Mouse (Mus musculus): ENCODE measurements around the gene Ssh1. TPM values are rescaled to one million over a fixed set of nuclear protein-coding genes. Genes with fewer than 3 reads are reported as not detected.

Gene Ssh1
- polyA plus RNA-seq, 1 experiment: 3.9 TPM

DNA sequence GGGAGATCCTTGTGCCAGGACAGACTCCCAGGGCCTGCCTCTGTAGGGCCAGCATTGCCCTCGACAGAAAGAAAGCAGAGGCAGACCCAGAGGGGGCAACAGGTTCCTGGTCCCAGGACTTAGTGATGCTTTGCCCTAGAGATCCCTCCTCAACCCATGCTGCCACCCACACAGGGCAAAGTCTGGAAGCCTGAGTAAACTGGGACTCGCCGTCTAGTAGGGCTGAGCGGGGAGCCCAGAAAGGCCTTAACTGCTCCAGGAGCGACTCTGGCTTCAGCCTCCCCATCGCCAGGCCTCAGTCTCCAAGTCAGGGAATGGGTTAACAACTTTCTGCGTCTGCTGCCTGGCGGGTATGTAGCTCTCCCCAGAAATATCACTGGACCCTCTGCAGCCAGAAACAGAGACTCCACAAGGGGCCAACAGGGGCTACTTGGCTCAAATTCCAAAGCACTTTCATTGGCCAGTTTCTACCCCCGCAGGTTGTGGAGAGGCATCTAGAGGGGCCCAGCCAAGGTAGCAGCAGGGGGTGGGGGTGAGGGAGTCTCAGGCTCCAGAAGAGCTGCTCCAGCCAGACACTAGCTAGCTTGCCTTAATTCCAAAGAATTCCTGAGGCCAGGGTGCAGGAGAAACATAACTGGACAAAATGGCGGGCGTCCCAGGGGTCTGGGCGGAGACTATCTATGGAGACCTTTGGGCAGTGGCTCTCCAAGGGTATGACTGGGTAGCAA, 33.7 kb upstream of the Ssh1 start:
- peaks cover 56% of the 10 kb centered on the region for H3K27me3 ChIP-seq (replicated peaks)
- H3K36me3 ChIP-seq (replicated peaks; ENCODE audit: low read length): no peaks in the 10 kb centered on the region
- peaks cover 20% of the 10 kb centered on the region for H3K9me3 ChIP-seq
- TF ChIP-seq FLI1 (IDR thresholded peaks at IDR 0.05; ENCODE audit: low read length): no peak
- no peak for TF ChIP-seq GATA1 (IDR thresholded peaks at IDR 0.05; ENCODE audit: borderline replicate concordance, low read length)
- H3K4me3 ChIP-seq (replicated peaks): no peak overlapping the region
- H3K4me1 ChIP-seq: 0 out of 2 replicates have a peak, but pooled peaks cover 3% of the 10 kb centered on the region

DNA sequence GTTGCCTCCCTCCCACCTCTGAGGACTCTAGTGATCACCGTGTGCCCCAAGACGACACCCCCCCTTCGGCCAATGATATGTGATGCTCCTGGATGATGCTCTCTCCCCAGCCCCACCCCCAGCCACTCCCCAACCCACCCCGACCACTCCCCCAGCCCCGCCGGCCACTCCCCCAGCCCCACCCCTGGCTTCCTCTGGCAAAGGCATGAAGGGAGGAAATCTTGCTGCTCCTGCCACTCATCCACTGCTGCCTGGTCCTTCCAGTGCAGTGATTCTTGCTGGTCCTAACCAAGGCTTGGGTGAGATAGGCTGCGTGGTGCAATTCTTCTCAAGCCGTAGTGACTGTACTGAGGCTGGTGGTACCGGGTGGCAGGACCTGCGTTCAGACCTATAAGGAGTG, 31.2 kb upstream of the Ssh1 start:
- Histone ChIP-seq H3K9me3 (peaks cover 4% of the 10 kb centered on the region; the same call in 1 of the 2 replicates), H3K27me3 (replicated peaks) (peaks cover 55% of the 10 kb centered on the region), H3K4me1 (0 out of 2 replicates have a peak, but pooled peaks cover 3% of the 10 kb centered on the region), H3K36me3 (replicated peaks; ENCODE audit: low read length) (no peaks in the 10 kb centered on the region), H3K4me3 (replicated peaks) (no peak overlapping the region)
- TF ChIP-seq FLI1 (IDR thresholded peaks at IDR 0.05; ENCODE audit: low read length) (no peak), GATA1 (IDR thresholded peaks at IDR 0.05; ENCODE audit: borderline replicate concordance, low read length) (no peak)

GRCm38 (mm10) chr5:114024390-114024789, 30.7 kb upstream of the Ssh1 start:
- H3K36me3 ChIP-seq (replicated peaks; ENCODE audit: low read length): no peaks in the 10 kb centered on the region
- H3K4me3 ChIP-seq (replicated peaks): no peak overlapping the region
- H3K9me3 ChIP-seq: peaks cover 4% of the 10 kb centered on the region; the same call in 1 of the 2 replicates
- 0 out of 2 replicates have a peak, but pooled peaks cover 3% of the 10 kb centered on the region for H3K4me1 ChIP-seq
- H3K27me3 ChIP-seq (replicated peaks): peaks cover 56% of the 10 kb centered on the region
- TF ChIP-seq FLI1 (IDR thresholded peaks at IDR 0.05; ENCODE audit: low read length) (no peak), GATA1 (IDR thresholded peaks at IDR 0.05; ENCODE audit: borderline replicate concordance, low read length) (no peak)

DNA sequence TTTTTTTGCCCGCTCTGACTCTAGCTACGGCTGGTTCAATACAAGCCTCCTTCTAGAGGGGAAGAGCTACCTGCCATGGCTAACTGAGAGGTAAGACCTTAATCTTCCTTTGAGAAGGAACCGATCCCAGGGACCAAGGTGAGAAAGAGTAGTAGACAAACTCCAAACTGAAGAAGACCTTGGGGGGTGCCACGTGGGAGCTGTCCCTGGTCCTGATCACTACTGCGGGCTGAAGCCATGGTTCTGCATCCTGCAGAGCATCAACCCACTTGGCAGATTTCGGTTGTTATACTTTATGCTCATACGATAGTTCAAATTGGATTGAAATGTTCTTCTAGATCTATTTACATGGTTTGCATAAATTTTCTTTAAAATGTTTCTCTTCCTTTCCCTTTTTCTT, 21.4 kb upstream of the Ssh1 start:
- Histone ChIP-seq H3K27me3 (replicated peaks) (peaks cover 34% of the 10 kb centered on the region), H3K4me1 (no peaks in the 10 kb centered on the region), H3K36me3 (replicated peaks; ENCODE audit: low read length) (no peaks in the 10 kb centered on the region), H3K4me3 (replicated peaks) (no peak overlapping the region), H3K9me3 (no peaks in the 10 kb centered on the region)
- TF ChIP-seq FLI1 (IDR thresholded peaks at IDR 0.05; ENCODE audit: low read length): no peak
- no peak for TF ChIP-seq GATA1 (IDR thresholded peaks at IDR 0.05; ENCODE audit: borderline replicate concordance, low read length)

GRCm38 (mm10) chr5:114009049-114009448, 15.4 kb upstream of the Ssh1 start:
- Histone ChIP-seq H3K36me3 (replicated peaks; ENCODE audit: low read length) (no peaks in the 10 kb centered on the region), H3K4me1 (peaks cover 23% of the 10 kb centered on the region), H3K4me3 (replicated peaks) (no peak overlapping the region), H3K27me3 (replicated peaks) (peaks cover 36% of the 10 kb centered on the region), H3K9me3 (no peaks in the 10 kb centered on the region)
- TF ChIP-seq FLI1 (IDR thresholded peaks at IDR 0.05; ENCODE audit: low read length): no peak
- no peak for TF ChIP-seq GATA1 (IDR thresholded peaks at IDR 0.05; ENCODE audit: borderline replicate concordance, low read length)

DNA sequence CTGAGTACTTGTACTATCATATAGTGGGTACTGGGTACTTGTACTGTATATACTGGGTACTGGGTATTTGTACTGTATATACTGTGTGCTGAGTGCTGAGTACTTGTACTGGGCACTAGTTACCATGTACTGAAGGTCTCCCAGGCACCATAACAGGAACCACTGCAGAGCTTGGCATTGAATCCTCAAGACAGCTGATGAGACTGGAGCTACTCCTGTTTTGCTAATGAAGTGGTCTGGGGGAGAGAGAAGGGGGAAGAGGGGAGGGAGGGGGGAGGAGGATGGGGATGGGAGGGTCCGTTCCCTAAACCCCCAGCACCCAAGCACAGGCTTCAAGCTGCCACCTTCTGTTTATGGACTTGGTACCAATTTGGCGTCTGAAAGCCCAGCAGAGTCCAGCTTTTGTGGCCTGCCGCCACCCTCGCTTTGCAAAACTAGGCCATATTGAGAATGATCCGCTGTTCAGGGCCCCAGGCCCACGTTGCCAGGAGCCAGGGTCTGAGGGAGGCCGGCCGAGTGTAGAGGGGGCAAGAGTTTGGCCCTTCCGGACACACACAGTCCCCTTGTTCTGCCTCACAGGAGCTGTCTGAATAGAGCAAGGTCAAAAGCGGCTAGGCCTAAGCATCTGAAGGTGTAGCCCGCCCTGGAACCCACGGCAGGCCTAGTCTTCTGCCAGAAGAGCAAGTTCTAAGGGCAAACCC, 14.2 kb upstream of the Ssh1 start:
- H3K4me3 ChIP-seq (replicated peaks): no peak overlapping the region
- no peak for TF ChIP-seq FLI1 (IDR thresholded peaks at IDR 0.05; ENCODE audit: low read length)
- no peak for TF ChIP-seq GATA1 (IDR thresholded peaks at IDR 0.05; ENCODE audit: borderline replicate concordance, low read length)
- H3K9me3 ChIP-seq: no peaks in the 10 kb centered on the region
- no peaks in the 10 kb centered on the region for H3K36me3 ChIP-seq (replicated peaks; ENCODE audit: low read length)
- peaks cover 46% of the 10 kb centered on the region for H3K27me3 ChIP-seq (replicated peaks)
- H3K4me1 ChIP-seq: peaks cover 32% of the 10 kb centered on the region

GRCm38 (mm10) chr5:114006974-114007373, 13.3 kb upstream of the Ssh1 start:
- Histone ChIP-seq H3K9me3 (no peaks in the 10 kb centered on the region), H3K36me3 (replicated peaks; ENCODE audit: low read length) (no peaks in the 10 kb centered on the region), H3K27me3 (replicated peaks) (peaks cover 48% of the 10 kb centered on the region), H3K4me3 (replicated peaks) (no peak overlapping the region), H3K4me1 (peaks cover 33% of the 10 kb centered on the region)
- no peak for TF ChIP-seq GATA1 (IDR thresholded peaks at IDR 0.05; ENCODE audit: borderline replicate concordance, low read length)
- no peak for TF ChIP-seq FLI1 (IDR thresholded peaks at IDR 0.05; ENCODE audit: low read length)

DNA sequence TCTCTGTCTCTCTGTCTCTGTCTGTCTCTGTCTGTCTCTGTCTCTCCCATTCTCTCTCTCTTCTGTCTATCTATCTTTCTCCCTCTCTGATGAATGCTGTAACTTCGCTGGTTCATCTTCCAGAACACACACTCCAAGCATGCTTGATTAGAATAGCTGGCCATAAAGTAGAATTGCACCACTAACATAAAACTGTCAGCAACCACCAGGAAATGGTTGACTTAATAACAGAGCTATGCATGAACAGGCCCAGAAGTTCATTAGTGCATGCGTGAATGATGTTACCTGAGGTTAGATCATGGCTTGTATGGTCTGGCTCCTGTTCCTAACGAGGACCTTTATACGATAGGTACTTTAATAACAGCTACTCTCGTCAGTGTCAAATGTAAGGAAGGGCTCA, 11.4 kb upstream of the Ssh1 start:
- H3K36me3 ChIP-seq (replicated peaks; ENCODE audit: low read length): no peaks in the 10 kb centered on the region
- H3K9me3 ChIP-seq: peaks cover 3% of the 10 kb centered on the region; the same call in 1 of the 2 replicates
- no peak overlapping the region for H3K4me3 ChIP-seq (replicated peaks)
- TF ChIP-seq GATA1 (IDR thresholded peaks at IDR 0.05; ENCODE audit: borderline replicate concordance, low read length) (no peak), FLI1 (IDR thresholded peaks at IDR 0.05; ENCODE audit: low read length) (no peak)
- peaks cover 33% of the 10 kb centered on the region for H3K4me1 ChIP-seq
- H3K27me3 ChIP-seq (replicated peaks): peaks cover 41% of the 10 kb centered on the region

- no peaks in the 10 kb centered on the region for H3K36me3 ChIP-seq (replicated peaks; ENCODE audit: low read length)
- peaks cover 36% of the 10 kb centered on the region for H3K27me3 ChIP-seq (replicated peaks)
- H3K4me3 ChIP-seq (replicated peaks): no peak overlapping the region
- peaks cover 3% of the 10 kb centered on the region; the same call in 1 of the 2 replicates for H3K9me3 ChIP-seq
- H3K4me1 ChIP-seq: peaks cover 32% of the 10 kb centered on the region
- no peak for TF ChIP-seq GATA1 (IDR thresholded peaks at IDR 0.05; ENCODE audit: borderline replicate concordance, low read length)
These were observed 10.9 kb upstream of the Ssh1 start for GRCm38 (mm10) chr5:114004573-114004972.

GRCm38 (mm10) chr5:114003542-114003941, 9.8 kb upstream of the Ssh1 start, which contains the start of gene Dao:
TSS of gene Dao (plus strand) at chr5:114003703.
- H3K9me3 ChIP-seq: peaks cover 3% of the 10 kb centered on the region; the same call in 1 of the 2 replicates
- no peak within 1 kb of the TSS for H3K4me3 ChIP-seq (replicated peaks)
- peaks cover 33% of the 10 kb centered on the region for H3K27me3 ChIP-seq (replicated peaks)
- H3K4me1 ChIP-seq: peaks cover 35% of the 10 kb centered on the region
- TF ChIP-seq GATA1 (IDR thresholded peaks at IDR 0.05; ENCODE audit: borderline replicate concordance, low read length) (no peak), FLI1 (IDR thresholded peaks at IDR 0.05; ENCODE audit: low read length) (no peak)
- no peaks in the 10 kb centered on the region for H3K36me3 ChIP-seq (replicated peaks; ENCODE audit: low read length)

Data from megakaryocyte, embryonic 14.5 days (primary cell).